Mouse (Mus musculus): Measurements from ENCODE around the gene Sh3bp4. TPM values are rescaled to one million over a fixed set of nuclear protein-coding genes. Genes with fewer than 3 reads are reported as not detected.

Sh3bp4 gene
- polyA plus RNA-seq, 1 experiment = 20.3 TPM

DNA sequence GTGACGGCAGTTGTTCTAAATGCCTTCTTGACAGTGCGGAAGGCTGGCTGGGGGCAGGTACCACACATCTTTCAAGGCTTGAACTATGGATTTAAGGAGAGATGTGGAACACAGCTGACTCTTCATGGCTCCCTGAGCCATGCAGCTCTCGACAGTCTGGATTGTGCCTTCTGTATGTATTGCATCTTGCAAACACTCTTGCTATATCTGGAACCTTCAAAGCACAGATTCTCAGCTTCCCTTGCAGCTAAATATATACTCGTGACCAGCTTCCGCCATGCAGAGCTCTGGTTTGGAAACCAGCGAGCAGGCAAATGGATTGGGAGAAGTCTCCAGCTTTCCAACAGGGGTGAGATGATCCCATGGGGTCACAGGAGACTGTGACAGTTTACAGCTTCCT lies 93.3 kb downstream of the Sh3bp4 start:
- no peak for TF ChIP-seq POLR2A (IDR thresholded peaks at IDR 0.05; ENCODE audit: borderline replicate concordance, extremely low read depth, insufficient read depth, insufficient read length, poor library complexity, severe bottlenecking)
- no peak for TF ChIP-seq CTCF (IDR thresholded peaks at IDR 0.05; ENCODE audit: borderline replicate concordance, extremely low read depth, insufficient read depth, insufficient read length)

DNA sequence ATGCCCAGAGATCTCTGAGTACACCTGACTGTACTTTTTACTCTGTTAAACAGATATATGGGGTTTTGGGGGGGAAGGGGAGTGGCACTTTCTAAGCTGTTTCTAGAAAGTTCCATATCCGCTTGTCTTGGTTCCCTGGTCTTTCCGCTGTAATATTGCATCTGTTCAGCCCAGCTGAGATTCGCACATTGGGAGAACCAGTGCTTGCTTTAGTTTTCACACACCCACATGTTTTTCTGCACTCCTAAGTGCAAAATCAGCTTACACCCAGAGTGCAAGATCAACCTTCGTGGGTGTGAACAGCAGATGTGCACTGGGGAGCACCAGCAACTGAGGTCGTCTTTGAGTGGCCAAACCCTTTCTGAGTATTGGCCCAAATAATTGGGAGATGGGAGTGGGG lies 94.1 kb downstream of the Sh3bp4 start:
- no peak for DNase-seq (ENCODE audit: low read depth)
- TF ChIP-seq POLR2A (IDR thresholded peaks at IDR 0.05; ENCODE audit: borderline replicate concordance, extremely low read depth, insufficient read depth, insufficient read length, poor library complexity, severe bottlenecking) = no peak
- TF ChIP-seq CTCF (IDR thresholded peaks at IDR 0.05; ENCODE audit: borderline replicate concordance, extremely low read depth, insufficient read depth, insufficient read length) = no peak

More for the DNA sequence above, 93.3 kb downstream of the Sh3bp4 start:
- DNase-seq (ENCODE audit: low read depth) = no peak

DNA sequence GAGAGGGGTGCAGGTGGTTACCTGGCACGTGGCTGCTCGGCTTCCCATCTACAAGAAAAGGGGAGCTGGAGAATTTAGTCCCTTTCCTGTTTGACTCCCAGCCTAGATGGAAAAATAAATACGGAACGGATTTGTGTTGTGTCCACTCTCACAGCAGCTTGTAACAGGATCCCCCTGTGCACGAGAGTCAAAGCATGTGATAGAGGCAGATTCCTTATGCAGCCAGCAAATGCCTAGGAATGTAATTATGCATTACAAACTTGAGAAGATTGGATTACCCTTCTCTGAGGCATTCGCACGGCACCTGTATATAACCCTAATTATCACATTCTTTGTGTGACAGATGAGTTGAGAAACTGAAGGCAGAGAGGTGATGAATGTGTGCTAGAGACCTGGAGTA lies 94.5 kb downstream of the Sh3bp4 start:
- peak; percentile 49 for DNase-seq (ENCODE audit: low read depth)
- TF ChIP-seq POLR2A (IDR thresholded peaks at IDR 0.05; ENCODE audit: borderline replicate concordance, extremely low read depth, insufficient read depth, insufficient read length, poor library complexity, severe bottlenecking) = no peak
- no peak for TF ChIP-seq CTCF (IDR thresholded peaks at IDR 0.05; ENCODE audit: borderline replicate concordance, extremely low read depth, insufficient read depth, insufficient read length)

GRCm38 (mm10) chr1:89166814-89167249 lies 96.6 kb downstream of the Sh3bp4 start:
- no peak for DNase-seq (ENCODE audit: low read depth)
- TF ChIP-seq CTCF (IDR thresholded peaks at IDR 0.05; ENCODE audit: borderline replicate concordance, extremely low read depth, insufficient read depth, insufficient read length) = no peak
- TF ChIP-seq POLR2A (IDR thresholded peaks at IDR 0.05; ENCODE audit: borderline replicate concordance, extremely low read depth, insufficient read depth, insufficient read length, poor library complexity, severe bottlenecking) = no peak

GRCm38 (mm10) chr1:89171275-89171767 lies 101.1 kb downstream of the Sh3bp4 start:
- DNase-seq (ENCODE audit: low read depth) = peak; percentile 60
- TF ChIP-seq CTCF (IDR thresholded peaks at IDR 0.05; ENCODE audit: borderline replicate concordance, extremely low read depth, insufficient read depth, insufficient read length) = no peak
- TF ChIP-seq POLR2A (IDR thresholded peaks at IDR 0.05; ENCODE audit: borderline replicate concordance, extremely low read depth, insufficient read depth, insufficient read length, poor library complexity, severe bottlenecking) = no peak

- TF ChIP-seq CTCF (IDR thresholded peaks at IDR 0.05; ENCODE audit: borderline replicate concordance, extremely low read depth, insufficient read depth, insufficient read length) (no peak), POLR2A (IDR thresholded peaks at IDR 0.05; ENCODE audit: borderline replicate concordance, extremely low read depth, insufficient read depth, insufficient read length, poor library complexity, severe bottlenecking) (no peak)
Observed at GRCm38 (mm10) chr1:89174621-89175020, 104.4 kb downstream of the Sh3bp4 start.

GRCm38 (mm10) chr1:89175355-89175754 lies 105.1 kb downstream of the Sh3bp4 start:
- no peak for DNase-seq (ENCODE audit: low read depth)
- peak; percentile 34; the same call in 1 of the 2 replicates for TF ChIP-seq CTCF (IDR thresholded peaks at IDR 0.05; ENCODE audit: borderline replicate concordance, extremely low read depth, insufficient read depth, insufficient read length)
- TF ChIP-seq POLR2A (IDR thresholded peaks at IDR 0.05; ENCODE audit: borderline replicate concordance, extremely low read depth, insufficient read depth, insufficient read length, poor library complexity, severe bottlenecking) = no peak

More at GRCm38 (mm10) chr1:89174621-89175020, 104.4 kb downstream of the Sh3bp4 start:
- no peak for DNase-seq (ENCODE audit: low read depth)

GRCm38 (mm10) chr1:89183261-89183831 lies 113.1 kb downstream of the Sh3bp4 start:
- TF ChIP-seq POLR2A (IDR thresholded peaks at IDR 0.05; ENCODE audit: borderline replicate concordance, extremely low read depth, insufficient read depth, insufficient read length, poor library complexity, severe bottlenecking) (no peak), CTCF (IDR thresholded peaks at IDR 0.05; ENCODE audit: borderline replicate concordance, extremely low read depth, insufficient read depth, insufficient read length) (no peak)
- DNase-seq (ENCODE audit: low read depth) = peak; percentile 89

DNA sequence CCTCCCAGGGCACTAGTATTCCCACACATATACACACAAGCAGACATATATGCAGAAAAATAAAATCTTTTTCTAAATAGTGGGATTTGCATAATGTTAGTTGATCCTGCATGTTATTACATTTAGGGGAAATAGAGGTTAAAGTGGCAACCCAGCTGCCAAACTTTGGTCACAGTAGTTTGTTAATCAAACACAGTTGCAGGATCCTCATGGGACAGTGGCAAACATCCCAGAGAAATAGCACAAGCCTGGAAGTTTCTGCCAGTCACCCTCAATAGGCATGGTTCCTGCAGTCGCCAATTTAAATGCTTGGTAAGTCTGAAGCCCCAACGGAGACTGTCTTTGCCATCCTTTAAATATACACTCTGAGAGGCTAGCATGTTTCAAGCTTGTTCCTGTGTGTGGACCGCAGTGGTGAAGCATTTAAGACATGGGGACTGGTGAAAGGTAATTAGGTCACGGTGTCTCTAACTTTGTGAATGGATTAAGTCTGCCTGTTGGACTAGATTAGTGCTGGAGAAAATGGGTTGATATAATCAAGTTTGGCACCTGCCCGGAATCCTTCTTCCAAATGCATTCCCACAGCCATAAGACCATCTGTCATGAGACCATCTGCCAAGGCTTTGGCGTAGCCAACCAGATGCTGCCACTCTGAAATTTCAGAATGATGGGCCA lies 114.0 kb downstream of the Sh3bp4 start:
- TF ChIP-seq POLR2A (IDR thresholded peaks at IDR 0.05; ENCODE audit: borderline replicate concordance, extremely low read depth, insufficient read depth, insufficient read length, poor library complexity, severe bottlenecking) (no peak), CTCF (IDR thresholded peaks at IDR 0.05; ENCODE audit: borderline replicate concordance, extremely low read depth, insufficient read depth, insufficient read length) (no peak)
- peak; percentile 87 for DNase-seq (ENCODE audit: low read depth)

DNA sequence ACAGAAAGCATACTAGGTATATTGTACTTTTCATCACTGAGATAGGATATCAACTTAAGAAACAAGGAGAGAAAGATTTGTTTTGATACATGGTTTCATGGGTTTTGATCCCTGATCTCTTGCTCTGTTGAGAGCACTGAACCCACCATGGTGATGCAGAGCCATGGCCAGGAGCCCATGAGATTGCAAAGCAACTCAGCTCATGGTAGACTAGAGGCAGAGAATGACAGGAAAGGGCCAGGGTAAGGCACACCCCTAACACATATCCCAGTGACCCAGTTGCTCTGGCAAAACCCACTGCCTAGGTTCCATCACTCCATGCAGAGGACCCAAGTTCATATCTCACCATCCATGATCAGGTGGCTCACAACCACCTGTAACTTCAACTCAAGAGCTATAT lies 114.6 kb downstream of the Sh3bp4 start:
- TF ChIP-seq CTCF (IDR thresholded peaks at IDR 0.05; ENCODE audit: borderline replicate concordance, extremely low read depth, insufficient read depth, insufficient read length) (no peak), POLR2A (IDR thresholded peaks at IDR 0.05; ENCODE audit: borderline replicate concordance, extremely low read depth, insufficient read depth, insufficient read length, poor library complexity, severe bottlenecking) (no peak)
- DNase-seq (ENCODE audit: low read depth) = no peak

DNA sequence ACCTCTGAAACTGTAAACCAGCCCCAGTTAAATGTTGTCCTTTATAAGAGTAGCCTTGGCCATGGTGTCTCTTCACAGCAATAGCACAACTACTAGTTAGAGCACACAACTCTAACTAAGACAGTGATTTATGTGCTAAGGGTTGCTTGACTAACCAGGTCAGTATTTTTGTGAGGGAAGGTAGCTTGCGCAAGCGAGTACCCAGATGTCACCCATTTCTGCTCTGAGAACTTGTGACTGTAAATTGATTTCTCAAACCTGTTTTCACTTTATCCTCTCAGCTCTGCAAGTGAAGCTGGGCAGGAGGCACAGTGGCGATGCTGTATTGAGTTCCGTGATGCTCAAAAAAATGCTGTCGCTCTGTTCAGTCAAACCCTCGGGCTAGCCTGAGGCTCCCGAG lies 117.2 kb downstream of the Sh3bp4 start:
- TF ChIP-seq CTCF (IDR thresholded peaks at IDR 0.05; ENCODE audit: borderline replicate concordance, extremely low read depth, insufficient read depth, insufficient read length) (no peak), POLR2A (IDR thresholded peaks at IDR 0.05; ENCODE audit: borderline replicate concordance, extremely low read depth, insufficient read depth, insufficient read length, poor library complexity, severe bottlenecking) (no peak)
- no peak for DNase-seq (ENCODE audit: low read depth)
